Mouse (Mus musculus) natural killer cell, adult 2 months (primary cell): ENCODE data around the gene Tmem80.

ENCODE experiments used
- DNase-seq, 2 experiments: peaks; one replicate each; pipeline ENCODE4 v3.0.0; 2022; ENCODE audit warnings: low spot score in 2 of 2

Gene Tmem80

GRCm38 (mm10) chr7:141327469-141328372, at the start of gene Tmem80, which contains the start of gene Deaf1:
TSS of gene Tmem80 (plus strand) at chr7:141327739.
TSS of gene Deaf1 (minus strand) at chr7:141327690.
- peak; percentile 99 for DNase-seq

- DNase-seq: no peak
Observed at GRCm38 (mm10) chr7:141278766-141279590, 48.6 kb upstream of the Tmem80 start, which contains the start of gene Sct. TSS of gene Sct (minus strand) at chr7:141279133.

- DNase-seq: no peak
Observed at GRCm38 (mm10) chr7:141281442-141281841, 46.1 kb upstream of the Tmem80 start.

- DNase-seq: no peak
Observed at GRCm38 (mm10) chr7:141282756-141283155, 44.8 kb upstream of the Tmem80 start.

GRCm38 (mm10) chr7:141288042-141288441, 39.5 kb upstream of the Tmem80 start:
- DNase-seq: no peak

- no peak for DNase-seq
Observed at GRCm38 (mm10) chr7:141291921-141292582, 35.5 kb upstream of the Tmem80 start, which contains the start of gene Drd4. TSS of gene Drd4 (plus strand) at chr7:141292006.

- DNase-seq: no peak
Observed at GRCm38 (mm10) chr7:141292583-141293388, 34.8 kb upstream of the Tmem80 start.

- DNase-seq: peak in 1 of 2 experiments; percentile 35
Observed at GRCm38 (mm10) chr7:141293852-141294471, 33.6 kb upstream of the Tmem80 start.

GRCm38 (mm10) chr7:141294479-141294878, 33.1 kb upstream of the Tmem80 start:
- DNase-seq: peak in 1 of 2 experiments; percentile 26

- DNase-seq: no peak
Observed at GRCm38 (mm10) chr7:141297926-141298650, 29.5 kb upstream of the Tmem80 start.

- no peak for DNase-seq
Observed at GRCm38 (mm10) chr7:141299175-141299574, 28.4 kb upstream of the Tmem80 start.

- no peak for DNase-seq
Observed at GRCm38 (mm10) chr7:141301386-141301785, 26.2 kb upstream of the Tmem80 start.

GRCm38 (mm10) chr7:141302702-141303268, 24.8 kb upstream of the Tmem80 start:
- DNase-seq: peak; percentile 51 to 72

- DNase-seq: no peak
Observed at GRCm38 (mm10) chr7:141304537-141304936, 23.0 kb upstream of the Tmem80 start.

GRCm38 (mm10) chr7:141314416-141314815, 13.1 kb upstream of the Tmem80 start:
- DNase-seq: no peak

- DNase-seq: no peak
Observed at GRCm38 (mm10) chr7:141315076-141315475, 12.5 kb upstream of the Tmem80 start.

GRCm38 (mm10) chr7:141315974-141316373, 11.6 kb upstream of the Tmem80 start:
- DNase-seq: peak; percentile 57 to 67

- DNase-seq: no peak
Observed at GRCm38 (mm10) chr7:141317619-141318132, 9.9 kb upstream of the Tmem80 start.

- DNase-seq: no peak
Observed at GRCm38 (mm10) chr7:141319446-141319845, 8.1 kb upstream of the Tmem80 start.
